Mouse (Mus musculus) neutrophil, adult 5-6 weeks (primary cell): ENCODE results near the gene Rad52. TPM values are rescaled to one million over a fixed set of nuclear protein-coding genes. Genes with fewer than 3 reads are reported as not detected.

Experiments used
- total RNA-seq: library from RNA; stranded (forward); fragments of 200-1000 nt; gene quantifications from 2 replicates; pipeline ENCODE4 v1.2.3, GENCODE M21; 2017

Rad52 gene
- total RNA-seq, 1 experiment from 2014 or later, result 36.0 TPM

Other genes starting within 250 kb of the Rad52 start
- 13.8 and 15.0 TPM in 2 replicates for gene Erc1, start 54.5 kb upstream of the Rad52 start, total RNA-seq
- 257 and 330 TPM in 2 replicates for gene Wnk1, start 136.0 kb downstream of the Rad52 start, total RNA-seq
- not detected in 2 replicates for gene Ninj2, start 190.7 kb downstream of the Rad52 start, total RNA-seq